Mouse (Mus musculus) cerebellum, postnatal 25 days (tissue): Measurements from ENCODE around the gene Gm26602.
A peak's percentile ranks its signal among the peaks of the same experiment; 100 is the strongest.

ENCODE experiments used
- DNase-seq, 2 experiments: peaks; one replicate each; pipeline ENCODE4 v3.0.0; 2021; ENCODE audit warnings: mixed read lengths in 2 of 2

Gene Gm26602

DNA sequence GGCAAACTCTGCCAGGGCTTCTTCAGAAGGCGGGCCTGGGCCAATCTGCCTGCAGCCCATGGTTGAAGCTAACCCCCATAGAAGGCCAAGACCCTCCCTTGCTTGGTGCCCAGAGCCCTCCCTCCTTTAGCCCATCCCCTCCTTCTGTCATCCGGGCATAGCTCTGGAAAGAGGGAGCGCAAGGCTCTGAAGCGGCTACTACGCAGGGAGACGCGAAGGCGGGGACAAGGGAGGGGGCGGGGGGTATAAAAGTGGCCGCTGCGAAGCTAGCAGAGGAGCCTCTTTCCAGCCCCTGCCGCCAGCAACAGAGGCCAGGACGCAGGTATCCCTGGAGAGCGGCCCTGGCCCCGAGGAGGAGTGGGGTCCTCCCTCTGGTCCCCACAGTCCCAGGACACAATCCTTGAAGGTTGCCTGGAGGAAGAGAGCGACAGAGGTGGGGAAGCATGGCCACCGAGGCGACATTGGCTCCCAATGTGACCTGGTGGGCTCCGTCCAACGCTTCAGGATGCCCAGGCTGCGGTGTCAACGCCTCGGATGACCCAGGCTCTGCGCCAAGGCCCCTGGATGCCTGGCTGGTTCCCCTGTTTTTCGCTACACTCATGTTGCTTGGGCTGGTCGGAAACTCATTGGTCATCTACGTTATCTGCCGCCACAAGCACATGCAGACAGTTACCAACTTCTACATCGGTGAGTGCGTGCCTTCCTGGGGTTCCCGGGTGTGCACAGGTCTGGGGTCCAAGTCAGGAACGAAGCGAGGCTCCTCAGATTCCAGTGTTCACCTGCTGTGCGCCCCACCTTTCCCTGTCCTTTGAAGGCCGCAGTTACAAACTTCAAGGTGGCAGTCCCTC is 7.8 kb downstream of the Gm26602 start:
- peak in 1 of 2 experiments; percentile 18 for DNase-seq

DNA sequence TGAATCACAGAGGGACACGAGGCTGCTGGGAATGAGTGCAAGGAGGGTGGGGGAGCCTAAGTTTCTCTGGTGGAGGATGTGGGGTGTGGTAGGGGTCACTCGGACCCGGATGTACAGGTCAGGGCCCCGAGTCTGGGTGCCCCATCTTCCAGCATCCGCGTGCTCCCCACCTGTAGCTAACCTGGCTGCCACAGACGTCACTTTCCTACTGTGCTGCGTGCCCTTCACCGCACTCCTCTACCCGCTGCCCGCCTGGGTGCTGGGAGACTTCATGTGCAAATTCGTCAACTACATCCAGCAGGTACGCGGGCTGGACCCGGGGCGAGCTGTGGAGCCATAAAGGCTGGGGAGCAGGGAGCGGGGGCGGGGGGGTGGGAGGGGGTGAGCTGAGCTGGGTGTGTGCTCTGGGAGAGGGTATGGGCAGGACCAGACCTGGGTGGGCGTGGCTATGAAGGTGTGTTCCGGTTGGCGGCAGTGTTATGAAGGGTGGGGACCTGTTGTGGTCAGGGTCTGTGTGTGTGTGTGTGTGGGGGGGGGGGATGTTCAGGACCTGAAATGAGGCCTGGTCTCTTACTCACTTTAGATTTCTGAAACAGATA is 8.7 kb downstream of the Gm26602 start:
- DNase-seq = no peak

DNA sequence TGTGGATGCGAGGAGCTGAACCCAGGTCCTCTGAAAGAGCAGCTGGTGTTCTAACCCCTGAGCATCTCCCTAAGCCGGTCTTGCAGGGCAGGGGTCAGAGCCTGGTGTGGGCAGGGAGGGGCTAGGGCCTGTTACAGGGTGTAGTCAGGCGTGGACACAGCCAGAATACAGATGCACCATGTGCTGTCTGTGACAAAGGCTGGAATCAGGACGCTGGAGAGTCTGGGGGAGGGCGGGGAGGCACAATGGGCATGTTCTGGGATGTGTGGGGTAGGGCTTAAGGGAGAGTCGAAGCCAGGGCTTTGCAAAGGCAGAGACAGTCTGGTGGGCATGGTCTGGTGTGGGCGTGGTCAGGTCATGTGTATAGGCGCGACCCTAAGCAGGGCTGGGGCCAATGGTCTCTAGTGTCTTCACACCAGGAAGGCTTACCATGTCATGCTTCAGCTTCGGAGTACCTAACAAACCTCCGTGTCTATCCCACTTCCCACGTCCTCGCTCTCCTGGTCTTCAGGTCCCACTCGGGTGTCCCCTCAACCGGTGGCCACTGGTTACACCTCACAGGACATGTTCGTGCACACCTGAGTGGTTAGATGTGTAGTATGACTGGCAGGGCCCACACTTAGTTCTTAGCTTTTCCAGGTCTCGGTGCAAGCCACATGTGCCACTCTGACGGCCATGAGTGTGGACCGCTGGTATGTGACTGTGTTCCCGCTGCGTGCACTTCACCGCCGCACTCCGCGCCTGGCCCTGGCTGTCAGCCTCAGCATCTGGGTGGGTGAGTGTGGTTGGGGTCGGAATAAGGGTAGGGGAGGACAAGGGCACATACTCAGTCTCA is 9.6 kb downstream of the Gm26602 start:
- peak in 1 of 2 experiments; percentile 14 for DNase-seq

DNA sequence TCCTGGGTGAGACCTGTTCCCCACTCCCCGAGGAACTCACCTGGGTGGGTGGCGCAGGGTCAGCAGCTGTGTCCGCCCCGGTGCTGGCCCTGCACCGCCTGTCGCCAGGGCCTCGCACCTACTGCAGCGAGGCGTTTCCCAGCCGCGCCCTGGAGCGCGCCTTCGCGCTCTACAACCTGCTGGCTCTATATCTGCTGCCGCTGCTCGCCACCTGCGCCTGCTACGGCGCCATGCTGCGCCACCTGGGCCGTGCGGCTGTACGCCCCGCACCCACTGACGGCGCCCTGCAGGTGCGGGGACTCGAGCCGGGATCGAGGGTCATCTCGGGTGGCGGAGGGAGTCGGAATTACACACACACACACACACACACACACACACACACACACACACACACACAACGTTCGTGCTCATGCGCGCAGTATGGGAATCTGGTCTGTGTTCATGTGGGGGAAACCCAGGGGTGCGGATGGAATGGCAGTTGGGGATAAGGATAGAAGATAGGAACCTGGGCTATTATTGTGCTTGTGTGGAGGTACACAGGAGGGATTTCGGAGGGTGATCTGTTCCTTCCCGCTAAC is 10.4 kb downstream of the Gm26602 start, which contains the start of gene R3hdm4:
Gene R3hdm4 (minus strand): TSS at position 251 of the 578 bp plus-strand sequence.
- peak in 1 of 2 experiments; percentile 35 for DNase-seq

DNA sequence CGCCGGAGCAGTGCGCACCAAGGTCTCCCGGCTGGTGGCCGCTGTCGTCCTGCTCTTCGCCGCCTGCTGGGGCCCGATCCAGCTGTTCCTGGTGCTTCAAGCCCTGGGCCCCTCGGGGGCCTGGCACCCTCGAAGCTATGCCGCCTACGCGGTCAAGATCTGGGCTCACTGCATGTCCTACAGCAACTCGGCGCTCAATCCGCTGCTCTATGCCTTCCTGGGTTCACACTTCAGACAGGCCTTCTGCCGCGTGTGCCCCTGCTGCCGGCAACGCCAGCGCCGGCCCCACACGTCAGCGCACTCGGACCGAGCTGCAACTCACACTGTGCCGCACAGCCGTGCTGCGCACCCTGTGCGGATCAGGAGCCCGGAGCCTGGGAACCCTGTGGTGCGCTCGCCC is 10.9 kb downstream of the Gm26602 start:
- peak; percentile 50 to 52 for DNase-seq

DNA sequence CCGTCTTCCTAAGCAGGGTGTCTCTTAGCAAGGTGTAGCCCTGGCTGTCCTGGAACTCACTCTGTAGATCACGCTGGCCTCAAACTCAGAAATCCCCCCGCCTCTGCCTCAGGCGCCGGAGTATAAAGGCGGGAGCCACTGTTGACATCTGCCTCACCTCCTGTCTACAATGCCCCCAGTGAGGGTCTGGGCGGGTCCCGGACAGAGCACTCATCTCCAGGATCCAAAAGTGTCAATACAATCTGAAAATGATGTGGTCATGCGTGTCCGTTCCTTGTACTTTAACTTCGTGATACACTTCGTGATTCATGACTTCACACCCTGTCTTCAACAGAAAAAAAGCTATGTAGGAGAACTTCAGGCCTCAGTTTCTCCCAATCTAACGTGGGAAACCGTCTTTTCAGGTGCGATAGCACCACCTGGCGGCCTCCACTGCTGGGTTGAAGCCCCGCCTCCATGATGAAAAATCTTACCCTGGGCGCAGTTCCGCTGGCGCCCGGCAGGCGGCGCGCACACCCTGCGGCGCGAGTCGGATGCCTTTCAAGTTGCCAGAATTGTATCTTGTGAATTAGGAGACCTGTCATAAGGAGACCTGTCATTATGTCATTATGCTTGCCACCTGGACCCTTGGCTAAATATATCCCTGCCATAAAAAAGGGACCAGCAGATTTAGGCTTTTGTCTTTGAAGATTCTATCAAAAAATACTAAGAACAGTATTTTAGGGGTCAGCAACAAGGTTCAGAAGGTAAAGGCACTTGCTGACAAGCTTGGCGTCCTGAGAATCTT is 14.5 kb downstream of the Gm26602 start:
- peak; percentile 97 for DNase-seq

DNA sequence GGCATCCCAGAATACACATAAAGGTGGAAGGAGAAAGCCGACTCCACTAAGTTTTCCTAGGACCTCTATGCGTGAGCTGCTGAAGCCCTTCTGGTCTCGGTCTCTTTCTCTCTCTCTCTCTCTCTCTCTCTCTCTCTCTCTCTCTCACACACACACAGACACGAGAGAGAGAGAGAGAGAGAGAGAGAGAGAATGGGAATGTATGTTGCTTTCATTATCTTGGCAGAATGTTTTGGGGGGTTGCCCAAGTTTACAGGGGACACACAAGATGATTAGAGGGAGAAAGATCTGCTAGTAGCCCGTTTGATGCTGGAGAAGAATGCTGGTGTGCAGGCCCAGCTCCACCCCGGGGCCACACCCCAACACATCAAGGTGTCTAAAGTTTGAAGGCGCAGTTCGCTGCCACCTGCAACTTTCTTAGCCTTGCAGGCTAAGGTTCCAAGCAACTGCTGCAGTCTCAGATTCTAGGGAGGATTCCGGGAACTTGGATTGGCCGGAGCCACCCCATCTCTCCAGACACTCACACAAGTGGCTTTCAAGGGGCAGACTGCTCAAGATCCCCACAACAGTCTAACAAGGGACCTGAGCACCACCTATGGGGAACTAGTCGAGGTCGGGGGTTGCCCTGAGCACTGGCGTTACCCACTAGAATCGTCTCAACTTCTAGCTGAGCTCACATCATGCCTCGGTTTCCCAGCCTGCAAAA is 15.3 kb downstream of the Gm26602 start:
- DNase-seq = no peak

DNA sequence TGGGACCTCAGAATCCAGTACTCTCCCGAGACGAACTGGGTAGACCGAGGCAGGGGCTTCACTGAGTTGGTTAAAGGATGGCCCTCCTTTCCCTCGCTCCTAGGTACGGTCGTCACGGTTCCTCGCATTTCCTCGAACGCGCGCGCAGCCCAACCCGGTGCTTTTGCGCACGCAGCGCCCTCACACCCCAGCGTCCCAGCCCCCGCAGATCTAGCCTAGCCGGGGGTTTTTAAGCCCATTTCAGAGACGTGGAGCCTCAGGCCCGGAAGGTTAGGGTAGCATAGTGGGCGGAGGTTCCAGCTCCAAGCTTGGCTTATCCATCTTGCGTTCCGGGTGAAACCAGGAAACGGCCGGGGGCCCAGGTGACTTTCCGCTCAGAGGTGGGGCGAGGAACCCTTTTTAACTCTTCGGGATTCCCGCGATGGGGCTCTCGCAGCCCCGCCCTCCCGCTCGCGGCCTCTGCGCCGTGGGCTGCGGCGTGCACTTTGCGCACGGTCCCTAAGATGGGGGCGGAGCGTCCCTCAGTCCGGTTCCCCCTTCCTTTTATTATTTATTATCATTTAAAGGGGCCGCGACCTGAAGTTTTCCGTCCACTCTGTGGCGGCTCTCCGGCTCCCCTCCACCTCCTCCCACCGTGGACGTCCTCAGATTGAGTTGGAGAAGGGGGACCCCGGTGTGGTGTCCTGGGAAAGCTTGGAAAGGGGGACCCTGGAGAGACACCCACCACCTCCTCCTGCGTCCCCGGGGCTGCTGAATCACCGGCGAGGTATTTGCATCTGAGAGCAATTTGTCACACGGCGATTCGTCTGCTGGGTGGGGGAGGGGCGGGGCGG is 16.1 kb downstream of the Gm26602 start, which contains the start of gene Arid3a:
Gene Arid3a (plus strand): TSS at position 553 of the 833 bp plus-strand sequence.
- DNase-seq = peak; percentile 91 to 95

DNA sequence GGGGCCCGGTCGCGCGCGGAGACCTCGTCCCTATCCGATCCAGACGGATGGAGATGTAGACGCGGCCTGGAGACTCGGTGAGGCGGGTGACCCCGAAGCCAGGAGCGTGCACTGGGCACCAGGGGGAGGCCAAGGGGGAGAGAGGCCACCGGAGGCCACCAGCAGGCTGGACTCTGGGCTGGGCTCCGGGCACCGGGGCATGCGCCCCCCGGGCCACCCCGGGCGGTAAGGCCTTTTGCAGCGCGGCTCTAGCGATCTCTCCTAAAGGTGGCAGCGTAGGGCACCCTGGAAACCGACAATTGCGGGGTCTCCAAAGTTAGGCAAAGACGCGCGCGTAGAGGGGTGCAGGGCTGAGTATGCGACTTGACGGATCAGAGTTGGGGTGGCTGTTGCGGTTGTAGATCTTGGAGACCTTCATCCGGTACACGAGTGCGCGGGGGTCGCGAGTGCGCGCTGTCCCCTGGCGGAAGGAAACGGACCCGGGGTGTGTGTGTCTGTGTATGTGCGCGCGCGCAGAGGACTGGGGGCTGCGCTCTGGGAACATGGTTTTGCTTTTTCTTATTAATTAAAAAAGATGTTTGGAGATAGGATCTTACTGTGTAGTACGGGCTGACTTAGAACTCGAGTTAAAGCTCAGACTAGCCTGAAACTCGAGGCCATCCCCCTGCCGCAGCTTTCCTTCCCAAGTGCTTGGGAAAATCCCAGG is 16.8 kb downstream of the Gm26602 start:
- peak; percentile 68 to 69 for DNase-seq

DNA sequence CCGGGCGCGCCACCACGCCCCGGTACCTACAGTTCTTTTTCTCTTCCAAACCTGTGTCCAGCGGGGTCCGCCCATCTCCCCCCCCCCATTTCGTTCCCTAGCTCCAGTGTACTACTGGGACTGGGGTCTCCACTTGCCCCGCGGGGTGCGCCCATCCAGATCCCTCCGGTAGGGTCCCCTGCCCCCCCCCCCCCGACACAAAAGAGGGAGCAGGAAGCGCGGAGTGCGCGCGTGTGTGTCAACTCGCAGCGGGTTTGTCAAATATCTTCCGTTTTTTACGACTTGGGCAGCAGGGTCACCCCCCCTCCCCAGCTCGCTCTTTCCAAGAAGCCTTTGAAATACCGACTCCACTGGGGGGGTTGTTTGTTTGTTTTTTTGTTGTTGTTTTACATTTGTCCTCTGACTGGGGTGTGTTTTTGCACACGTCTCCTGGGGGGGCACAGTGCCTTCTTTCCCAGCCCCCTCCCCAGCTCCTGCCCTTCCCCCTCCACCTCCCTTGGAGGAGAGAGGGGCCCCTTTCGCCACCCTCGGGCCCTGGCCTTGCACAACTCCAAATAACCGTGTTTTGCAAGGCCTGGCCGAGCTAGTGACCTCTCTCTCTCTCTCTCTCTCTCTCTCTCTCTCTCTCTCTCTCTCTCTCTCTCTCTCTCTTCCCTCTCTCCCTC is 17.5 kb downstream of the Gm26602 start:
- DNase-seq = peak in 1 of 2 experiments; percentile 34

DNA sequence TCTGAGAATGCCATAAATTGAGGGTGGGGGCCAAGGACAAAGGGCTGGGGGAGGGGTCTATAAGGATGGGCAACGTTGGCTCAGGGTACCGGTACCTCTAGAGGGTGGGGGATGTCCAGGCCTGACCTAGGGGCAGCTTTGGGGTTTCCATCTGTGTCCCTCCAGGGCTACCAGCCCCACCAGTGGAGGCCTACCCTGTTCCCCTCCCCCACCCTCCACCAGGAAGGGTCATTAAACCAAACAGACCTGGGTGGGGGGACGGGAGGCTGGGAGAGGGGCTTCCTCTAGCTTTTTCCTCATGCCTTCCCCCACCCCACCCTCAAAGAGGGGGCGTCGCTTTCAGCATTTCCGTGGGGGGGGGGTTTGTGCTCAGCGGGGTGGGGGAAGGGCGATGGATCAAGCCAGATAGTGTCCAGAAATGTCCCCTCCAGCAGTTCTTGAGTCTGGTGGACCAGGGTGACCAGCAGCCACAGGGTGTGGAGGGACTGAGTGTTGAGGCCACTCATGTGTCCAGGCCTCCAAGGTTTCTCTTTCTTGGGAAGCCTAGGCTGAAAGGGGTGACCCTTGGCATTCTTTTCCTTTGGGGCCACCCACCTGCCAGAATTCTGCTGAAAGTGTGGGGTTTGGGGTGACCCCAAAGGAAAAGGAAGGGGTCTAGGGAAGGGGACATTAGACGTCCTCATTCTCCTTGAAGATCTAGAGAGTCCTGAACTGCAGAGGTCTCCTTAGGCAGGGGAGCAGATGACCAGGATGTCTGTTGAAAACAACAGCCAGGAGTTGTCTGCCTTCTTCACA is 18.4 kb downstream of the Gm26602 start:
- peak in 1 of 2 experiments; percentile 32 for DNase-seq

DNA sequence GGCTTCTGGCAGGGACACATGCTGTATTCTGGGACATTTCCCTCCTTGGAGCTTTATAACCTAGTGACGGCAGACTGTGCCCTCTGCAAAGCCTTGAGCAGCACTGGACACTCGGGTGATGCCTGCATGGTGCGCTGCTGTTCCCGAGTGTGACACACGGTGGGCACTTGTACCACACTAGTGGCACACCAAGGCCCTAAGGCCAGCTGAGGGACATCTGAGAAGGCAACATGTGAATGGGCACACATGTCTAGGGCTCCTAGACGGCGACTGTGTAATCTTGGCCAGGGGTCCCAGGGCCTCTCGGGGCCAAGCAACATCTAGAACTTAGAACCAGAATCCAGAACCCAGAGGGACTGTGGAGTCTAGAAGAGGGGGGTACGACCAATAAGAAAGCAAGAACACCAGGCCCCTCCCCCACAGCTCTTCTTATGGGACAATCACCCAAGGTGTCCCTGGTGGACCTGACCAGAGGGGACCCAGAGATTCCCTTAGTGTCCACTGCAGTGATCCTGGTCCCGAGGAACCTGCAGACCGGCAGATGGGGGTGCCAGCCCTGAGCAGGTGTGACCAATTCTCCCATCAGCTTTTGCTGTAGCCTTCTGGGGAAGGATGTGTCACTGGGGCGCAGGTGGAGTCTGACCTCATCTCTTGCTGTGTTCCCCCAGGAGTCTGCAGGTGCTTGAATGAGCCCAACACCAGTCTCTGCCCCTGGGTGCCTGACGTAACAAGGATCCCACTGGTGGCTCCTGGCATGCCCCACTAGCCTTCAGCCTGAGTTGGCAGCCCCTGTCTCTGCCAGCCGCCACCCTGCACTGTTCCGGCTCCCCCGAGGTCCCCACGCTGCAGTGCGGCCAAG is 19.5 kb downstream of the Gm26602 start:
- no peak for DNase-seq

DNA sequence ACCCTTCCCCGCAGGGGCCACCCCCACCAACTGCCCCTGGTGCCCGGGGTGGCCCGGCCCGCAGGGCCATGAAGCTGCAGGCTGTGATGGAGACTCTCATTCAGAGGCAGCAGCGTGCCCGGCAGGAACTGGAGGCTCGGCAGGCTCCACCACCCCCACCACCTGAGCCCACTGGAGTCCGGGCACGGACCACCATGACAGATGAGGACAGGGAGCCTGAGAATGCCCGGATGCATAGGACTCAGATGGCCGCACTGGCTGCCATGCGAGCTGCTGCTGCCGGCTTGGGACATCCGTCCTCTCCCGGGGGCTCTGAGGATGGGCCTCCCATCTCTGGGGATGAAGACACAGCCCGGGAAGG is 20.1 kb downstream of the Gm26602 start:
- no peak for DNase-seq

DNA sequence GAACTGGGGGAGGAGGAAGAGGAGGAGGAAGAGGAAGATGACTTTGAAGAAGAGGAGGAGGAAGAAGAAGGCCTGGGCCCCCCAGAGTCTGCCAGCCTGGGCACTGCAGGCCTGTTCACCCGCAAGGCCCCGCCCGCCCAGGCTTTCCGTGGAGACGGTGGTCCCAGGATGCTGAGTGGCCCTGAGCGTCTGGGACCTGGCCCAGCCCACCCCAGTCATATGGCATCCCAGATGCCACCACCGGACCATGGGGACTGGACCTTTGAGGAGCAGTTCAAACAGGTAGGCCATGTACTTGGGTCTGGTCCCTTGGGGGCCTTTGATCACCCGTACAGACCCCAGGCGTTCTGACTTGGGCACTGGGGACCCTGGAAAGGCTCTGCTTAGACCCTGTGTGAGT is 21.1 kb downstream of the Gm26602 start:
- no peak for DNase-seq

DNA sequence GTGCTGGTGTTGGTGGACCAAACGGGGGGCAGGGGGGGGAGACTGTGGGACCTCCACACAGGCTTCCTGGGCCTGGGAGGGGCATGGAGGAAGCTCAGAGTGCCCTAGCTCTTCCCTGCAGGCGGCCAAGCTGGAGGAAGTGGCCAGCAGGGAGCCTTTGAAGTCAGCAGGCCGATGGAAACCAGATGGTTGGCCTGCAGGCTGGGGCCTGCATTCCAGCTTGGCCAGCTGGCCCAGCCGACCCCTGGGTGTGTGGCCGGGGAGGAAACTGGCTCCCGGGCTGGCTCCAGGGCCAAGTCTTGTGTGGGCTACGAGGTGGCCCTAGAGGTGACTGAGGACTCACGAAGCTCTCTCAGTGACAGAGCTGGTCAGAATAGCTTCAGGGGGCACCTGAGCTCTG is 22.1 kb downstream of the Gm26602 start:
- DNase-seq = peak; percentile 63 to 73

DNA sequence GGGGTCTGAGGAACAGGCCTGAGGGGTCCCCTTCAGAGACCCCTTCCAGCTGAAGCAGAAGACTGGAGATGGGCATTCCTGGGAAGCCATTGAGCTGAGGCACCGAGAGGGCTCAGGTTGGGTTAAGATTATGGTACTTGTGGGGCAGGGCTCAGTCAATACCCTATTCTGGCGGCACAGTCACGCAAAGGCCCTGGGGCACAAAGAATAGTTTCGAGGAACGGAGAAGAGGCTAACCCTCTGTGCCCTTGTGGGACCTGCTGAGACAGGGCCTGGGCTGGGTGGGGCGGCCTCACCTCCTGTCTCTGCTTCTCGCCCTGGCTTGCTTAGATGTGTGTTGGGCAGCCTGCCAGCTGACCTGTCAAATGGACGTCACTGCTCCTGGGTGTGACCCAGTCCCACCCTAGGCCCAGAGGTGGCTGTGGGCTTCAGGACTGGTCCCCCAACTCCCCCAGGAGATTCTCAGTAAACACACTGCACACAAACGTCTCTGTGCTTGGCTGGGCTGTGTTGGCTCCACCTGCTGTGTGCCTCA is 22.6 kb downstream of the Gm26602 start:
- DNase-seq = peak; percentile 50 to 60

DNA sequence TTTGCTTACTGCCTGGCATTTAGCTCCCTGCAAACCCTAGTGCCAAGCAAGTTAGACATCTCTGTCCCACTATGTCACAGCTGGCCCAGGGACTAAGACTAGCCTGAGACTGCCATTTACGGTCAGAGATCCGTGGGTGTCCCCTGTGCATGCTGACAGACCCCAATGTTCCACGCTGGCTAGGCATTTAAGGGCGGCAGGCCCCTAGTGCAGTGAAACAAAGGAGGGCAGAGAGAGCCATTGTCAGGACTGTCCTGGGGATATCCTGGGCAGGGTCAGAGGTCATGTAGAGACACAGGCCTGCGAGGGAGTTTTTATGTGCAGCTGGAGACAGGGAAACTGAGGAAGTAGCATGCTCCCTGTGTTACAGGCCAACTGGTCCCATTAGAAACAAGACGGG is 23.2 kb downstream of the Gm26602 start:
- peak in 1 of 2 experiments; percentile 30 for DNase-seq
